Mouse (Mus musculus) brain, embryonic 18.5 days (tissue): Measurements from ENCODE around the gene Glt8d1.
A peak's percentile ranks its signal among the peaks of the same experiment; 100 is the strongest.

ENCODE experiments used
- DNase-seq: peaks from one replicate; pipeline ENCODE4 v3.0.0-alpha.2; 2012; ENCODE audit warnings: low read depth, low spot score

Gene Glt8d1

GRCm38 (mm10) chr14:31001307-31002205 is at the start of gene Glt8d1, which contains the start of gene Spcs1:
TSS of gene Glt8d1 (plus strand) at chr14:31001400.
TSS of gene Spcs1 (minus strand) at chr14:31001672.
- DNase-seq: peak; percentile 67

GRCm38 (mm10) chr14:30958517-30958916 is 42.7 kb upstream of the Glt8d1 start:
- no peak for DNase-seq

- no peak for DNase-seq
Measured at GRCm38 (mm10) chr14:30959031-30959430, 42.2 kb upstream of the Glt8d1 start.

- no peak for DNase-seq
Measured at GRCm38 (mm10) chr14:30960366-30960765, 40.8 kb upstream of the Glt8d1 start.

GRCm38 (mm10) chr14:30974204-30974603 is 27.0 kb upstream of the Glt8d1 start:
- DNase-seq: no peak

- DNase-seq: no peak
Measured at GRCm38 (mm10) chr14:30976222-30976621, 25.0 kb upstream of the Glt8d1 start.

- no peak for DNase-seq
Measured at GRCm38 (mm10) chr14:30996417-30996816, 4.8 kb upstream of the Glt8d1 start.

- DNase-seq: no peak
Measured at GRCm38 (mm10) chr14:31000356-31000755, 844 bp upstream of the Glt8d1 start.

- no peak for DNase-seq
Measured at GRCm38 (mm10) chr14:31000816-31001306, 339 bp upstream of the Glt8d1 start.

- DNase-seq: no peak
Measured at GRCm38 (mm10) chr14:31004527-31004926, 3.3 kb downstream of the Glt8d1 start.

GRCm38 (mm10) chr14:31006779-31007178 is 5.6 kb downstream of the Glt8d1 start:
- DNase-seq: no peak

GRCm38 (mm10) chr14:31011588-31011987 is 10.4 kb downstream of the Glt8d1 start:
- no peak for DNase-seq

- DNase-seq: no peak
Measured at GRCm38 (mm10) chr14:31013928-31014327, 12.7 kb downstream of the Glt8d1 start.

GRCm38 (mm10) chr14:31016063-31016462 is 14.9 kb downstream of the Glt8d1 start:
- no peak for DNase-seq

GRCm38 (mm10) chr14:31017854-31018253 is 16.7 kb downstream of the Glt8d1 start:
- no peak for DNase-seq

GRCm38 (mm10) chr14:31018860-31019291 is 17.7 kb downstream of the Glt8d1 start, which contains the start of the genes Pbrm1 and Gnl3:
TSS of gene Pbrm1 (plus strand) at chr14:31019138.
TSS of gene Gnl3 (minus strand) at chr14:31019152.
- peak; percentile 88 for DNase-seq

GRCm38 (mm10) chr14:31019331-31020205 is 18.4 kb downstream of the Glt8d1 start:
- DNase-seq: peak; percentile 26

- no peak for DNase-seq
Measured at GRCm38 (mm10) chr14:31022579-31022978, 21.4 kb downstream of the Glt8d1 start.

GRCm38 (mm10) chr14:31025785-31026184 is 24.6 kb downstream of the Glt8d1 start:
- DNase-seq: no peak

- no peak for DNase-seq
Measured at GRCm38 (mm10) chr14:31045296-31045695, 44.1 kb downstream of the Glt8d1 start.

- no peak for DNase-seq
Measured at GRCm38 (mm10) chr14:31045817-31046216, 44.6 kb downstream of the Glt8d1 start.
